ENCODE assay signal across 19 mouse cellular contexts in genomic region chr16:11902007-11902406, GRCm38 (mm10).
"Had no signal": no experiment of that assay in that cellular context is flagged by ENCODE, and none has a peak within 500 bp of the region (broad histone marks: within the 10 kb centered on the region; RNA-seq: fewer than 3 reads in every experiment).

No protein-coding gene starts in this region.

- DNase-seq: lung, adult 18-20 months; lung, embryonic 14.5 days; lung, postnatal 10 days; lung, postnatal 4 days; midbrain, embryonic 14.5 days; retina, postnatal 1 day; right cerebral cortex, adult 18-20 months; right cerebral cortex, postnatal 25 days; right cerebral cortex, postnatal 4 days; spleen, adult 18-20 months; thymus, adult 18-20 months; thymus, postnatal 14 days; thymus, postnatal 36 days had no signal

- H3K4me1 ChIP-seq: midbrain, embryonic 10.5 days; midbrain, embryonic 12.5 days; neural tube, embryonic 13.5 days; neural tube, embryonic 15.5 days had no signal

- H3K36me3 ChIP-seq: midbrain, embryonic 10.5 days; midbrain, embryonic 12.5 days; neural tube, embryonic 13.5 days; neural tube, embryonic 15.5 days had no signal

- H3K9ac ChIP-seq: lung, embryonic 14.5 days; midbrain, embryonic 12.5 days; neural tube, embryonic 13.5 days; neural tube, embryonic 15.5 days had no signal

- H3K4me2 ChIP-seq: lung, embryonic 14.5 days; midbrain, embryonic 12.5 days; neural tube, embryonic 13.5 days; neural tube, embryonic 15.5 days had no signal

- H3K27ac ChIP-seq: midbrain, embryonic 10.5 days; midbrain, embryonic 12.5 days; neural tube, embryonic 13.5 days; neural tube, embryonic 15.5 days had no signal

- H3K9me3 ChIP-seq: midbrain, embryonic 10.5 days; midbrain, embryonic 12.5 days; neural tube, embryonic 13.5 days; neural tube, embryonic 15.5 days had no signal

- ATAC-seq: midbrain, embryonic 16.5 days had no signal

- H3K4me3 ChIP-seq: midbrain, embryonic 10.5 days; midbrain, embryonic 12.5 days; myocyte; neural tube, embryonic 13.5 days; neural tube, embryonic 15.5 days had no signal

- H3K27me3 ChIP-seq: midbrain, embryonic 12.5 days; neural tube, embryonic 13.5 days; neural tube, embryonic 15.5 days had no signal
